Mouse (Mus musculus) ES-Bruce4 (cell line): ENCODE results near the gene Gm45713.

Experiments
- CTCF ChIP-seq: IDR thresholded peaks from one replicate; pipeline ENCODE4 v1.8.1; 2011; ENCODE audit warnings: low read depth, low read length
- EP300 ChIP-seq: IDR thresholded peaks from 2 replicates; pipeline ENCODE4 v1.6.1; 2011; ENCODE audit warnings: low read depth, low read length; ENCODE audit not compliant: insufficient read depth
- POLR2A ChIP-seq: IDR thresholded peaks from one replicate; pipeline ENCODE4 v1.8.1; 2011; ENCODE audit warnings: low read length; ENCODE audit not compliant: insufficient read depth

DNA sequence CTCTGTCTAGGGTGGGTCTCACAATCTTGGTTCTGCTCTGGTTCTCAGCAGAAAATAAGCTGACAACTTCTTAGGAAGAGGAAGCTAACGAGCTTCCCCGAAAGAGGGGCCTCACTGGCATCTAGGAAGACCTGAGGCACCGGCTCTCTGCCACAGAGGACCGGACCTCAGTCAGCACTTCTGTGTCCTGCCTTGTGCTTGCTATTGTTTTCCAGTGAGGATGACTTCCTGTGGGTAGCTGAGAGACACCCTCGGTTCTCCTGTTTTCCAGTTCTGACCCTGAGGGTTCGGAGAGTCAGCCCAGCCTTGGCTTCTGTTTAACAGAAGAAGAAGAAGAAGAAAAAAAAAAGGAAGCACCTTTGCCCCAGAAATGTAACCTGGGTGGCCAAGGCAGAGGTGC, 38.6 kb downstream of the Gm45713 start:
- TF ChIP-seq CTCF (no peak), POLR2A (no peak), EP300 (no peak)
